Mouse (Mus musculus) frontal cortex, postnatal 14 days (tissue): ENCODE measurements around the gene Bcl6.
A peak's percentile ranks its signal among the peaks of the same experiment; 100 is the strongest.

Source experiments
- DNase-seq, 2 experiments: peaks; one replicate each; pipeline ENCODE4 v3.0.0; 2022; ENCODE audit warnings: low spot score in 2 of 2

Bcl6 gene

DNA sequence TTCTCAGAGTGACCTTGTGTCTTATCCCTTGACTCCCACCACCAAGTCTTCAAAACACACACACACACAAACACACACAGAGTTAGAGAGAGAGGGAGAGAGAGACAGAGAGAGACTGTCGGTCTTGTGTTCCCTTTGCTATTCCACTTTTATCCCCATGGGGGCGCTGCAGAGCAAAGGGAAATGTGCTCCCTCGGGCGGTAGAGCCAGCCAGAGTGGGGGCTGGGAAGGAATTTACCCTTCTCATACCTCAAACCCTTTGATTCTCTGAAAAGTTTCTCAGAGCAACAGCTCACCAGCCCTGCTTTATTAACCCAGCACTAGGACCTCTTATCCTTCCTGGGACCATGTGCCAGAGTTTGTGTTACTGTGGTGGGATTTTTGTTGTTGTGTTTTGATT lies 2.5 kb upstream of the Bcl6 start:
- peak; percentile 69 to 85 for DNase-seq

DNA sequence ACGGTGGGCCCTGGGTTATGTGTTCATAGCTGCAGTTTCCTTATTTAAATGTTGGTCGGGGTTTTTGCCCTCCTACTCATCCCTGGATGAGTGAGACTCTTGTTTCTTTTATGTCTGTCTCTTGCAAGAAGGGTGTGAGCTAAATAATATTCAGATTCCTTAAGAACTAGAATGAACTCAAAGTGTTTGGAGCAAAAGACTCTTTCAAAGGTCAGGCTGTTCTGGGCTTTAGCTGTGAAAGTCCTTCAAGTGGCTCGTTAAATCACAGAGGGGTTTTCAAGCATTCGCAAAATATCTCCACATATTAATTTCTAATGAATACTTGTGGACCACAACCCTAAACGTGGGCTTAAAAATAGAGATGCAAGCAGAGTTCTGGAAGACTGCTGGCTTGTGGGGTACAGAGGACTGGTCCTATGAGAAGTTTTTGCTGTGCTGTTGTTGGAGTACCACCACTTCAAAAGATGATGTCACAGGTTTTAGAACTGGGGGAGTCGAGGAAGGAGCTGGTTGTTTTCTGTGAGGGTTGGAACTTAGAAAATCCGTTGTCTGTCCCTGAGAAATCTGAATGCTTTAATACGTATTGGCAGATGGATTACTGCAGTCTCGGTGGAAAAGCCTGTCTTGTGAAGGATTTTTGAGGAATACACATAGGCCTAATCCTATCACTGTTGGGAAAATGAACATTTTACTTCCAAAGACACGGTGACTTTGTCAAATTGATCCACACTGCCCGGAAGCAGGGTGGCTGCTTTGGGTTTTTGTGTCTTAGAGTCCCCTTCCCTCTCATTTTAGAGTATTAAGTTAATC lies 1.7 kb upstream of the Bcl6 start:
- no peak for DNase-seq

DNA sequence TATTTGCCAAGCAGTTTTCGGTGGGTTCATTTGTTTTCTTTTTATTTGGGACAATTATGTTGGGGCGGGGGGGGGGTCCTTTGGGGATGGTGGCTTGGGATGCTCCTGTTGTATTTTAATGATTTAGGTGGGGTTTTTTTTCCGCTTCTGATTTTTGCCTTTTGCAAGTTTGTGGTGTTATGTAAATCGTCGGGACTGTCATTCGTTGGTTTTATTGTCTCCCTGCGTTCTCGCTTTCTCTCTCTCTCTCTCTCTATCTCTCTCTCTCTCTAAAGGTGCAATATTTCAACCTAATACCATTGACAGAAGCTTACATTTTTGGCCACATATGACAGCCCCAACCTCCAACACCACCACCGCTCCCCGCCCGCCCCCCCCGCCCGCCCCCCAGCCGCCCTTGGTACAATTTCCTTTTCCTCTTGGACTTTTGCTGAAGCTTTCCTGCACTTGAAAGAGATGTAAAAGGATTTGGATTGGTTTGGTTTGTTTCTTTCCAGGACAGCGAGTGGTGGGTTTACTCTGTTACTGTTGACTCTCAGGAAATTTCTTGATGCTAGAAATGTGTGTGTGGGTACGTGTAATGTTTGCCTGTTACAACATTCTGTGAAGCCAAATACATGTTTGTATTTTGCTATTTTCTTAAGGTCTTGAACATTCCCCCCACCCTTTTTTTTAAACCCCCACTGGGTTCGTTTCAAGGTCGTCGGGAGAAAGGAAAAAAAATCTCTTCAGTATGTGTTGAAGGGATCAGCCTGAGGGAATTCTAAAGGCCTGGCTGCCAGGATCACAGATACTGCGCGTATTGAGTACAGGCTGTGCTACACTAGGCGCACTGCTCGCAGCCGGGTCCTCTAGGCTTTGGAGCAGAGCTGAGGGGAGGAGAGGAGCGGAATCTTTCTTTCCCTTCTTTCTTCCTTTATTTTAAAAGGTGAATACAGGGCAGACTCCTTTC lies 833 bp upstream of the Bcl6 start:
- no peak for DNase-seq

DNA sequence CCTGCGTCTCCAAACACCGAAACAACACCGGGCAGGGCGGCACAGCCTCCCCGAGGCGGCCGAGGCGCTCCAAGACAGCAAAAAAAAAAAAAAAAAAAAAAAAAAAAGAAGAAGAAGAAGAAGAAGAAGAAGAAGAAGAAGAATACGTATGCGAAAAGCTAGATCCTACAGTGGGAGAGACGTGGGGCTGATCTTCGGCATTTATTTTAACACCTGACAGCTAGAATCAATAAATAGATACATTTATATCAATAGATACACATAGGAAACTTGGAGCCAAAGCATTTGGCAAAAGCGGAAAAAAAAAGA lies 541 bp downstream of the Bcl6 start:
- DNase-seq: no peak

GRCm38 (mm10) chr16:23987341-23988156 lies 1.1 kb downstream of the Bcl6 start:
- DNase-seq: no peak

GRCm38 (mm10) chr16:23986871-23987270 lies 1.8 kb downstream of the Bcl6 start:
- no peak for DNase-seq

- DNase-seq: no peak
Measured at GRCm38 (mm10) chr16:23986176-23986575, 2.5 kb downstream of the Bcl6 start.

GRCm38 (mm10) chr16:23985467-23985861 lies 3.2 kb downstream of the Bcl6 start:
- no peak for DNase-seq

DNA sequence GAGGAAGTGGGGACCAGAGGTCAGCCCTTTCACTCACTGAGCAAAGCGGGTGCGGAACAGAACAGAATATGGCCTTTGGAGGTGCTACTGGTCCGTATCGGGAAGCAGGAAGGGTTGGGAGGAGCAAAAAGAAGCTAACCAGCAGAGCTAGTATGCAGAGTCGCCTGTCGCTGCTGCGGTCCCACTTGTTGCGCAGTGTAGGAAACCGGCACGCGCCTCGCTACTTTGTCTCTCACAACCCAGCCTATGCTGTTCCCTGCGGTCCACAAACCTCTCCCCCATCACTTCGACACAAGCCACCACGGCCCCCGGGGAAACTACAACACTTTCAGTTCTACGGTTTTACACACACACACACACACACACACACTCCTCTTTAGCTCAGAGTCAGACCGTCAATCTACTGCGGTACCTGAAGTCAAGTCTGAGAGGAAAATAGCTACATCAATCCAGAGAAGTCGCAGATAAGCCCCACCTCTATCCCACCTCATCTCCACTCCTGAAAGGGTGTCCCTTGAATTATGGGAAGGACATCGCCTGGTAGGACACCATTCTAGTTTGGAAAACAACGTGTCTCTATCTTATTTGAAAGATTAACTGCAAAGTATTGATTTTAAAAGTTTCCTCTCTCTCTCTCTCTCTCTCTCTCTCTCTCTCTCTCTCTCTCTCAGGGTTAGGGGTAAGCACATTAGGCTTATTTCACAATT lies 3.7 kb downstream of the Bcl6 start:
- no peak for DNase-seq

DNA sequence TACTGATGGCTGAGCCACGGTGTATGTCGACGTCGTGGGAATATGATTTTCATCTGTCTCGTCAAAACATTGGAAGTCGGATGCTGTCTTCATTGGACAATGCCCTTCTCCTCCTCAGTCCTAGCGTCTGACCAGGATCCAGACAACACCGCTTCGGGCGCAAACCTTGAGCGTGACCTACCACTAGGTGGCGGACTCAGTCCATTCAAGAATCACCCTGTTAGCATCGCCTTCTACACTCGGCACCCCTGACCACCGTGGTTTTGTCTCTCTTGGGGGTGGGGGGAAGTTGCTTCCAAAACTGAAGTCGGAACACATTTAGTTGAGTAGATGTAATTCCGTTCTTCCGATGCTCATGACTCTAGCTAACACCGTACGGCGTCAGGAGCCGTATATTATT lies 4.5 kb downstream of the Bcl6 start:
- peak; percentile 73 to 89 for DNase-seq

- peak; percentile 61 to 83 for DNase-seq
Measured at GRCm38 (mm10) chr16:23982891-23983588, 5.6 kb downstream of the Bcl6 start.

GRCm38 (mm10) chr16:23981925-23982851 lies 6.5 kb downstream of the Bcl6 start:
- DNase-seq: peak; percentile 67 to 77

DNA sequence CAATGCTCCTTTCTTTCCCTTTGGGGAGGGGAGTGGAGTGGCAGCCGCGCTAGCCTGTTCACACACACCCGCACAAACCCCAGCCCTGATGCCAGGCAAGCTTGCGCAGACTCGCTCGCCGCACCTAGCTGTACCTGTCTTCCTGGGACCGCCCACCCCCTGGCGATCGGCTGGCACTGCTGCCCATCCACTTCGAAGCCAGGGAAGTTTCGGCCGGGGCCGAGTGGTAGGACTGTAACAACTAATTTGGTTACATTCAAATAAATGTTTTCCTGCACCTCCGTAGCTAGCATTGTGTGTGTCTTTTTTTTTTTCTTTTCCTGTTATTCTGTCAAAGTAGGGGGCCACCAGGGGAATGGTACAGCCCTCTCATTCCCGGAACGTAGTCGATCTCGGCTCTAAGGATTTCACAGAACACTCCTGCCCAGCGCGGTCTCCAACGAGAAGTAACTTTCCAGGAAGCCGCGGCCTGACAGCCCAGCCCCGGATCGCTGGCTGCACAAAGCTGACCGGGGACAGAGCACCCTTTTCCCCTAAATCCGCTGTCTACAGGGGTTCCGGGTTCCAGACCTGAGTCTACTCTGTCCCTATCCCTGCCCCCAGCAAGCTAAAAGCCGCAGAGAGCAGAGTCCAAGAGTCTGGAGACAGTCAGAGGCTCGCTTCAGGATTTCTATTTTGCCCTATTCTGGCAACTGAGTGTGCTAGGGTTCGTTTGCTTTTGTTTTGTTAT lies 7.5 kb downstream of the Bcl6 start:
- no peak for DNase-seq

- no peak for DNase-seq
Measured at GRCm38 (mm10) chr16:23980201-23980870, 8.3 kb downstream of the Bcl6 start.

GRCm38 (mm10) chr16:23979446-23979845 lies 9.2 kb downstream of the Bcl6 start:
- DNase-seq: no peak

GRCm38 (mm10) chr16:23978495-23978894 lies 10.2 kb downstream of the Bcl6 start:
- DNase-seq: no peak

- no peak for DNase-seq
Measured at GRCm38 (mm10) chr16:23977732-23978131, 10.9 kb downstream of the Bcl6 start.

DNA sequence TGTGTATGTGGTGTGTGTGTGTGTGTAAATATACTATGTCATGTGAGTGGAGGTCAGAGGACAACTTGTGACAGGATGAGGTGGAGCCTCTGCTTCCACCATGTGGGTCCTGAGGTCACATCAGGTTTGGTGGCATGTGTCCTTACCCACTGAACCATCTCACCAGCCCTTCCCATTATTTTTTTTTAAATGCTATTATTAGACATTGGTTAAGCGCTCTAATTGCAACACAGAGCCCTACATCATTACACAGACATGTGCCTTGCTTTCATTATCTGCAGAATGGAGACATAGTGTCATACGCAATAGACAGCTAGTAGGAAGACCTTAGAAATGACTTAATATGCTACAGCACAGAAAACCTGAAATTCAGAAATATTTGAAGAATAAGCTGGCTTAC lies 12.5 kb downstream of the Bcl6 start:
- DNase-seq: no peak
